Mouse (Mus musculus): ENCODE measurements at regions not wholly inside any gene's neighbourhood (a gene's known extent, or its start where the extent isn't known, plus 50 kb on each side); places are given as distances from the start of the nearest gene placed in this dataset.

GRCm38 (mm10) chr13:28424446-28425059, 167.2 kb downstream of the Gm11361 start:
- DNase-seq (ENCODE audit: low spot score), result no peak
- no peak; the same call in 1 of the 2 replicates for ATAC-seq (replicated peaks; ENCODE audit: low FRiP score)
- no peaks in the 10 kb centered on the region for H3K9me3 ChIP-seq (ENCODE audit: control insufficient read depth, low read length)
- 40% methylated on average over 8 of the region's 8 CpGs for WGBS
- no peak overlapping the region for H3K4me2 ChIP-seq
- no peak overlapping the region for H3K27ac ChIP-seq (ENCODE audit: low read depth, low read length)
- no peak overlapping the region for H3K9ac ChIP-seq (ENCODE audit: low read depth, low read length)
- no peak overlapping the region for H3K4me3 ChIP-seq (ENCODE audit: low read depth, low read length)
- no peaks in the 10 kb centered on the region for H3K4me1 ChIP-seq (replicated peaks; ENCODE audit: control insufficient read depth, insufficient read depth, low read length)
- no peaks in the 10 kb centered on the region for H3K27me3 ChIP-seq (replicated peaks; ENCODE audit: control insufficient read depth, insufficient read depth, low read length)
- no peaks in the 10 kb centered on the region for H3K36me3 ChIP-seq (ENCODE audit: control insufficient read depth, insufficient read depth, low read length)

GRCm38 (mm10) chr13:28421309-28421708, 164.0 kb downstream of the Gm11361 start:
- no peak overlapping the region for H3K4me2 ChIP-seq
- DNase-seq (ENCODE audit: low spot score) (no peak), ATAC-seq (replicated peaks; ENCODE audit: low FRiP score) (no peak)
- no peaks in the 10 kb centered on the region for H3K27me3 ChIP-seq (replicated peaks; ENCODE audit: control insufficient read depth, insufficient read depth, low read length)
- H3K27ac ChIP-seq (ENCODE audit: low read depth, low read length), result no peak overlapping the region
- H3K9me3 ChIP-seq (ENCODE audit: control insufficient read depth, low read length), result no peaks in the 10 kb centered on the region
- no peak overlapping the region for H3K9ac ChIP-seq (ENCODE audit: low read depth, low read length)
- peaks cover 9% of the 10 kb centered on the region for H3K4me1 ChIP-seq (replicated peaks; ENCODE audit: control insufficient read depth, insufficient read depth, low read length)
- 78% methylated on average over 3 of the region's 3 CpGs for WGBS
- H3K4me3 ChIP-seq (ENCODE audit: low read depth, low read length), result no peak overlapping the region
- no peaks in the 10 kb centered on the region for H3K36me3 ChIP-seq (ENCODE audit: control insufficient read depth, insufficient read depth, low read length)

- Histone ChIP-seq H3K27ac (ENCODE audit: low read depth, low read length) (no peak overlapping the region), H3K9me3 (ENCODE audit: control insufficient read depth, low read length) (no peaks in the 10 kb centered on the region), H3K4me1 (replicated peaks; ENCODE audit: control insufficient read depth, insufficient read depth, low read length) (peaks cover 9% of the 10 kb centered on the region), H3K4me2 (no peak overlapping the region), H3K36me3 (ENCODE audit: control insufficient read depth, insufficient read depth, low read length) (no peaks in the 10 kb centered on the region), H3K9ac (ENCODE audit: low read depth, low read length) (no peak overlapping the region), H3K4me3 (ENCODE audit: low read depth, low read length) (no peak overlapping the region), H3K27me3 (replicated peaks; ENCODE audit: control insufficient read depth, insufficient read depth, low read length) (no peaks in the 10 kb centered on the region)
- no peak for DNase-seq (ENCODE audit: low spot score)
- no peak for ATAC-seq (replicated peaks; ENCODE audit: low FRiP score)
- 83% methylated on average over 3 of the region's 3 CpGs for WGBS
These were observed 163.3 kb downstream of the Gm11361 start for GRCm38 (mm10) chr13:28420636-28421035.

- no peaks in the 10 kb centered on the region for H3K27me3 ChIP-seq (replicated peaks; ENCODE audit: control insufficient read depth, insufficient read depth, low read length)
- H3K36me3 ChIP-seq (ENCODE audit: control insufficient read depth, insufficient read depth, low read length), result no peaks in the 10 kb centered on the region
- H3K9ac ChIP-seq (ENCODE audit: low read depth, low read length), result no peak overlapping the region
- H3K4me1 ChIP-seq (replicated peaks; ENCODE audit: control insufficient read depth, insufficient read depth, low read length), result peaks cover 9% of the 10 kb centered on the region
- DNase-seq (ENCODE audit: low spot score), result no peak
- no peak overlapping the region for H3K4me3 ChIP-seq (ENCODE audit: low read depth, low read length)
- ATAC-seq (replicated peaks; ENCODE audit: low FRiP score), result no peak
- 58% methylated on average over 16 of the region's 16 CpGs for WGBS
- H3K27ac ChIP-seq (ENCODE audit: low read depth, low read length), result no peak overlapping the region
- no peak overlapping the region for H3K4me2 ChIP-seq
- H3K9me3 ChIP-seq (ENCODE audit: control insufficient read depth, low read length), result no peaks in the 10 kb centered on the region
These were observed 162.6 kb downstream of the Gm11361 start for GRCm38 (mm10) chr13:28419950-28420381.

- ATAC-seq (replicated peaks; ENCODE audit: low FRiP score) (no peak), DNase-seq (ENCODE audit: low spot score) (no peak)
- Histone ChIP-seq H3K27ac (ENCODE audit: low read depth, low read length) (no peak overlapping the region), H3K36me3 (ENCODE audit: control insufficient read depth, insufficient read depth, low read length) (no peaks in the 10 kb centered on the region), H3K4me2 (no peak overlapping the region), H3K4me1 (replicated peaks; ENCODE audit: control insufficient read depth, insufficient read depth, low read length) (peaks cover 9% of the 10 kb centered on the region), H3K4me3 (ENCODE audit: low read depth, low read length) (no peak overlapping the region), H3K9me3 (ENCODE audit: control insufficient read depth, low read length) (no peaks in the 10 kb centered on the region), H3K9ac (ENCODE audit: low read depth, low read length) (no peak overlapping the region), H3K27me3 (replicated peaks; ENCODE audit: control insufficient read depth, insufficient read depth, low read length) (no peaks in the 10 kb centered on the region)
- 87% methylated on average over 17 of the region's 17 CpGs for WGBS
These were observed 161.8 kb downstream of the Gm11361 start for GRCm38 (mm10) chr13:28418936-28419681.

GRCm38 (mm10) chr13:28417929-28418881, 160.9 kb downstream of the Gm11361 start:
- WGBS, result 27% methylated on average over 11 of the region's 11 CpGs
- Histone ChIP-seq H3K9ac (ENCODE audit: low read depth, low read length) (no peak overlapping the region), H3K27ac (ENCODE audit: low read depth, low read length) (peak overlapping the region; percentile 74), H3K4me3 (ENCODE audit: low read depth, low read length) (no peak overlapping the region), H3K36me3 (ENCODE audit: control insufficient read depth, insufficient read depth, low read length) (no peaks in the 10 kb centered on the region), H3K27me3 (replicated peaks; ENCODE audit: control insufficient read depth, insufficient read depth, low read length) (no peaks in the 10 kb centered on the region), H3K9me3 (ENCODE audit: control insufficient read depth, low read length) (no peaks in the 10 kb centered on the region), H3K4me2 (peak overlapping the region; percentile 52), H3K4me1 (replicated peaks; ENCODE audit: control insufficient read depth, insufficient read depth, low read length) (peaks cover 9% of the 10 kb centered on the region)
- peak; percentile 76 for ATAC-seq (replicated peaks; ENCODE audit: low FRiP score)
- peak; percentile 56 for DNase-seq (ENCODE audit: low spot score)

GRCm38 (mm10) chr13:28417431-28417928, 160.2 kb downstream of the Gm11361 start:
- H3K4me3 ChIP-seq (ENCODE audit: low read depth, low read length), result peak overlapping the region; percentile 13; the same call in 1 of the 2 replicates
- peaks cover 9% of the 10 kb centered on the region for H3K4me1 ChIP-seq (replicated peaks; ENCODE audit: control insufficient read depth, insufficient read depth, low read length)
- WGBS, result 16% methylated on average over 7 of the region's 7 CpGs
- no peaks in the 10 kb centered on the region for H3K36me3 ChIP-seq (ENCODE audit: control insufficient read depth, insufficient read depth, low read length)
- DNase-seq (ENCODE audit: low spot score), result no peak
- H3K9me3 ChIP-seq (ENCODE audit: control insufficient read depth, low read length), result no peaks in the 10 kb centered on the region
- 0 out of 2 replicates have a peak overlapping the region, but pooled peaks have one; percentile 21 for H3K27ac ChIP-seq (ENCODE audit: low read depth, low read length)
- H3K27me3 ChIP-seq (replicated peaks; ENCODE audit: control insufficient read depth, insufficient read depth, low read length), result no peaks in the 10 kb centered on the region
- H3K4me2 ChIP-seq, result peak overlapping the region; percentile 52
- no peak overlapping the region for H3K9ac ChIP-seq (ENCODE audit: low read depth, low read length)
- ATAC-seq (replicated peaks; ENCODE audit: low FRiP score), result peak; percentile 72

- H3K27ac ChIP-seq (ENCODE audit: low read depth, low read length), result no peak overlapping the region
- no peak for DNase-seq (ENCODE audit: low spot score)
- no peaks in the 10 kb centered on the region for H3K9me3 ChIP-seq (ENCODE audit: control insufficient read depth, low read length)
- no peaks in the 10 kb centered on the region for H3K27me3 ChIP-seq (replicated peaks; ENCODE audit: control insufficient read depth, insufficient read depth, low read length)
- H3K4me2 ChIP-seq, result peak overlapping the region; percentile 52
- WGBS, result 49% methylated on average over 8 of the region's 8 CpGs
- ATAC-seq (replicated peaks; ENCODE audit: low FRiP score), result no peak
- H3K4me1 ChIP-seq (replicated peaks; ENCODE audit: control insufficient read depth, insufficient read depth, low read length), result peaks cover 9% of the 10 kb centered on the region
- no peaks in the 10 kb centered on the region for H3K36me3 ChIP-seq (ENCODE audit: control insufficient read depth, insufficient read depth, low read length)
- no peak overlapping the region for H3K9ac ChIP-seq (ENCODE audit: low read depth, low read length)
- no peak overlapping the region for H3K4me3 ChIP-seq (ENCODE audit: low read depth, low read length)
These were observed 159.6 kb downstream of the Gm11361 start for GRCm38 (mm10) chr13:28416887-28417286.
